Mouse (Mus musculus): Measurements from ENCODE around the gene Bnc2.

Bnc2 gene

DNA sequence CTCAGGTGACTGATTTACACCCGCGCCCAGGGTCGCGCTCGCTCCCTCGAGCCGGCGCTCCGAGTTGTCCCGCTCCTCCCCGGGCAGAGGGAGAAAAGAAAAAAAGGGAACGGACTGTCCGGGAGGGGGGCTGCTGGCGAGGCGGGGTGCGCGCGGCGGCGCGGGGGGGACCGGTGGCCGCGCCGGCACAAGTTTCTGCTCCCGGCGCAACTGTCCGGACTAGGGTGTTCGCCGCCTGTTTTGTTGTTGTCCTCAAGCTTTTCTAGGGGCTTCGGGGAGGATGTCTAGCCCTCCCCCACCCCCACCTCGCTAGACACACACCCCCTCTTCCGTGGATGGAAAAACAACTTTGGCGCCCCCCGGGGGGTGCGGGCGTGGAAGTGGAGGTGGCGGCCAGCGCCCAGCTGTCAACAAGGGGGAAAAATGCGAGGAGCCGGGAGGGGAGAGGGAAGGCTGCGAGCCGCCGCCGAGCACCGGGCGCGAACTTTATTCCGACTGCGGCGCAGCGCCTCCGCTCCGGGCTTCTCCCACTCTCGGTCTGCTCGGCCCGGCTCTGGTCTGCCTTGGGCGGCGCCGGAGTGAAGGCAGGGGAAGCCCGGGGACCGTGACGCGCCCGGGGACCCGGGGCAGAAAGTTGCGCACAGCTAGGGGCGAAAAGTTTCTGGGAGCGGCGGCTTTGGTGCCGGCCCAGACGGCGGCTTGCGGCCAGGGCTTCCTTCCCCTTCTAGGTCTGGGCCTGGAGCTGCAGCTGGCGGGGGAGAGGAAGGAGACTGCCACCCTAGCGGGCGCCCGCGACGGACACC is at the start of gene Bnc2:
Gene Bnc2, minus strand, starts transcription at position 105 of the 803 bp plus-strand sequence.
- DNase-seq (ENCODE audit: low spot score in 2 of 2), result peak in 1 of 2 experiments; percentile 9

DNA sequence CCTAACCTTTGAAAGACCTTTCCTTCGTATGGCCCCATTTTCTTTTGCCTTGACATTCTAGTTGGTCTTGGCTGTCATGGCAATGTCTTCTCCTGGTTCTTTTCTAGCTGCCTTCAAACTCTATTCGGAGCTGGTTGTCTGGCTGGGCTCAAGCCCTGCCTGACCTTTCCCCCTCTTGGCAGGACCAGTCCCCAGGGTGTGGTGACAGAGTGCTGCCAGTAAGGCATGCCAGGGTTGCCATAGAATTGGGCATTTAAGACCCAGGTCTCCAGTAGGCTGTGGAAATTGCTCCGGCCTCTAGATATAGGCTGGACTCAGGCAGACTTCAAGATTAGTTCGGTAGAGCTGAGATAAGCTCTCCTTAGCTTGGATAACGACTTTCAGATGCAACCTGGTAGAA is 32.9 kb upstream of the Bnc2 start:
- no peak for DNase-seq (ENCODE audit: low spot score in 2 of 2)

DNA sequence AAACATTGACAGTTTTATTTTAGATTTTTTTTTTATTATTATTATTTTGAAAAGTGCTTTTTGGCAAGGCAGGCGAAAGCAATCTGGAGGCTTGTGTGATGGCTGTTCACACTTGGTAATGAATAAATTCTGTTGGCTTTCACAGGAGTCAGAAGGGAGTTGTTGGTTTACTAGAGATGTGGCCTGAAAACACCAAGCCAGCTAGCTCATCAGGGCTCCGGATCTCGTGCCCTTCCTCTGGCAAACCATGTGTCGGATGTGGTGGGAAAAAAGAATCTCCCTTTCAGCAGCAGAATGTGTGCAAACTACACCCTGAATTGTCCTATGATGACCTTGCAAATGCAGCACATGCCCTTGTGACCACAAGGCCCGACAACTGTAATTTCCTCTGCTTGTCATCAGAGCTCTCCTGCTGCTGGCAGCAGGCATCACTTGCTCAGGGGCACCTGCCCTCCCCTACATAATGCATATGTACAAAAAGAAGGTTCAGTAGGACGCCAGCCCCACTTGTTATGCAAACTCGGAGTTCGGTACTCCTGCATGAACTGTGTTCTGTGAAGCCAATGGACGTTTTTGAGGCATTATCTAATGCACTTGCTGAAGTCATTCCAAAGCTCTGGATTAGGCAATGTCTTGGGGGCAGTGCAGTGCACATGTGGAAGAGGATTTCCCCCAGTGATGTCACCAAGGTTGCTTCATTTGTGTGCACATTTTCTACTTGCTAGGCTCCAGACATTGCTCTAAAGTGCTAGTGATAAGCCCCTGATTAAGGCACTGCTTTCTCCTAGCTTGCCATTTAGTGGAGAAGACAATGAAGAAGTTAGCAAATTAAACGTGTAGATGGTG is 10.7 kb upstream of the Bnc2 start:
- DNase-seq (ENCODE audit: low spot score in 2 of 2), result no peak

DNA sequence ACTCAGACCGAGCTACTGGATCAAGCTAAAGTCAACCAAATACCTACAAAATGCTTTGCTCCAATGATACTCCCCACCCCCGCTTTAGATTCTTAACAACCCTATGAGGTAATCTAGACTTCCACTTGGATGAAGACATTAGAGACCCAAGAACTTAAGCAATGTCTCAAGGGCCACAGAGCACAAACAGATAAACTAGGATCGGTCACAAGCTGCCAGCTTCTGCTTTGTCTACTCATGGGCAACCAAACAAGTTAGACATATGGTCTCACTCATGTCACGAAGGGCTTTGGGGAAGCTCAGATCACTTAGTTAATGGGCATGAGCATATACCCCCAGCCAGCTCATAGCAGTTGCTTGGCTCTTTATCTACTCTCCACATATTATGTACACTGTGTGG is 9.9 kb upstream of the Bnc2 start:
- DNase-seq (ENCODE audit: low spot score in 2 of 2), result no peak

DNA sequence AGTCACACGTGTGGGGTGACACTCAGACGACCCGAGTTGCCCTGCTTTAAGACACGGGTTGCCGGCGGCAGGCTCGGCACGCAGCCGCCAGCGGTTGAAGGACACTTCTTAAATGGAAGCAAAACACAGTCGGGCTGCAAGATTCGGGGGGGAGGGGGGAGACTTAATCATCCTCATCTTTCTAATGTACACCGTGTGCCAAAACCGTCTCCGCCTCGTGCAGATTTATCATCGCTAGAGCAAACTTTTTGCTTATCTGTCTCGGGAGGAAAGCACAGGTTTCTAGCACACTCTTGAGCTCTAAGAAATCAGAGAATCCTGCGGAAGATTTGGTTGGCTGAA is 870 bp upstream of the Bnc2 start:
- DNase-seq (ENCODE audit: low spot score in 2 of 2), result no peak

DNA sequence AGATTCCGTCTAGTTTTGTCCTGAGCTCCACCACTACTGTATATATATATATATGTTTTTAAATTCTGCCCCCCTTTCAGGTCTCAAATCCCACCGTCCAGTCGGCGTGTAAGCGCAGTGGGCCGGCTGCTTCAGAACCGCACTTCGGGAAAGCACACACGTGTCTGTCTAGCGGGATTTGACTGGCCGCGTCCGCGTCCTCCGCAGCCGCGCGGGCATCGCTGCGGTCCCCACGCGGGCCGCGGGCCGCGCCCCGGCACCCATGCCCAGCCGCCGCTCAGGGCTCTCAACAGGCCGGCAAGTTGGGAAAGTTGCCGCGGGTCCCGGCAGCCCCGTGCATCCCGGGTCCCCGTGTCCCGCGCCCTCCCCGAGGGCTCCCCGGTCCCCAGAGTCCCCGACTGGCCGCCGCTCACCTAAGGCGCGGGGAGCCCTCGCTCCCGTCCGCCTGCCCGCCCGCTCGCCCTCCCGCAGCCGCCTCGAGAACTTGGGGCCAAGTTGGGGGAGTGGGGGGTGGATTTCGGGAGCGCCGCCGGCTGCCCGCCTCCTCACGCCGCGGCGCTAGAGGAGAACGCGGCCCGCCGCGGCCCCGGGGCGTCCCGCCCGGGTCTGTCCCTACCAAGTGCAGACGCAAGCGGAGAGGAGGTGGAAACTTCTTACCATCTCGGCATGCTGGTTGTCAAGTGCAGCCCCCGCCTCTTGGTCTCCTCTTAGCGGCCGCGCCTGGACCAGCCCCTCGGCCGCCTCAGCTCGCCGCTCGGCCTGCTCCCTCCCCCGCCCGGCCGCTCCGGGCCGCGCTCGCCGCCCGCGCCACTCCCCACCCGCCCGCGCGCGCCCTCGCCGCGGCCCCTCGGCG is 531 bp downstream of the Bnc2 start:
- DNase-seq (ENCODE audit: low spot score in 2 of 2), result peak in 1 of 2 experiments; percentile 9

DNA sequence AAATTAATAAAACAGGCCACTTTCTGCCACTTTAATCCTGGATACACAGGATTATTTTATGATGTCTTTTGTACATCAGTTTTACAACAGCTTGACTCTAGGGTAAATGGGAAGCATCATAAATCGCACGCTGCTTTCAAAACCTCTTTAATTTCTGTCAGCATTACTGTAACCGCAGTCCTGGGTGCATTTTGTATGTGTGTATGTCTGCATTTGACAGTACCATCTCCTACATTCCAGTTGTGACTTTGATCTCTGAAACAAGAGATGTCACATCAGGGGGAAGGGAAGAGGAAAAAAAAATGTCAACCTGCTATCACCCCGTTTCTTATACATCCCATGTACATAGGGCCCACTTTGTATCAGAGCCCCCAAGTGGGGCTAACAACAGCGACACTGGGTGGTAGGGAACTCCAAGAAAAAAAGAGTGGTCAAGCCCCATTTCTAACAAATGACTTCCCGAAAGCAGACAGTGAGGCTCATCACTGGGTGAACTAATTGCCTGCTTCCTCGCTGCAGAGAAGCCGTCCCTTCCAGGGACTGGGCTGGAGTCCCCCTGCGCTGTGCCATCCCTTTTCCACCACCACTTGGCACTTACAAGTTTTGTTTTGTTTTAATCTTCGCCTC is 1.3 kb downstream of the Bnc2 start:
- DNase-seq (ENCODE audit: low spot score in 2 of 2), result no peak

DNA sequence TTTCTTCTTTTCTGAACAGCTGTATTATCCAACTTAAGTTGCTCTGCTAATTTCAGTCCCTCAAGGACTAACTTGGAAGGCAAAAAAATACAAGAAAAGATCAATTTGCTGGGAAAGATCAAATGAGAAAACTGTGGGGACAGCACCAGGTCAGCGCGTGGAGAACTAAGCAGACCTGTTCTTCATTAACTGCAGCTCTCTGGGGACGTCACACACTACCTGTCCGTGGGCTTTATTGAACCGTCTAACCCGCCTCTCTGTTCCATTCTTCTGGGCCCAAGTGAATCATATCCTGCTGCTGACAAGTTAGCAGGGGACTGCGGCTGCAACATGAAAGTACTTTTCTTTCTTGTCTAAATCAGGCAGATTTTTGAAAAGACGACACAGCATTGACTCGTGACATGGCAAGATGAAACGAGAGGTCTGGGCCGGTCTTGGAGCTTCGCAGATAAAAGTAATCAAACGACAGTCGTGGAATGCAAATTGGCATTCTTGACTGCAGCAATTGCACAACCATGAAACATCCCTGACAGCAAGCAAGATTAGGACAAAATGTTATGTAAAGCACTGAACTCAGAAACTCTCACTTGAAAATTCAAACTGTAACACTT is 2.8 kb downstream of the Bnc2 start:
- DNase-seq (ENCODE audit: low spot score in 2 of 2), result no peak

DNA sequence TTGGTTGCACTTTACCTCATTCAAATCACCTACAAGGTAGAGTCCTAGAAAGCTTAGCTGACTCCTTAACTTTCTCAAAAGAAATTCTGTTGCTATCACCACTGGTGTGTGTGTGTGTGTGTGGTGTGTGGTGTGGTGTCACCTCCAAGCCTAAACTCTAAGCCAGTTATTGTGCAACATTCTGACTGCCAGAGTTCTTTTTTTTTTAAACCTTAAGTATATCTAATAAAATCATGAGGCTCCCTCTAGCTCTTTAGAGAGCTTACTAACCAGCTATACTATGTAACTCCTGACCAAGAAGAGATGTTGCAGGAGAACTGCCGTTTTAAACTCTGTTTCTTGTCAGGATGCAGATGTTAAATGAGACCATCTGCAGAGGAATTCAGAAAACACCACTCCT is 4.1 kb downstream of the Bnc2 start:
- DNase-seq (ENCODE audit: low spot score in 2 of 2), result no peak

DNA sequence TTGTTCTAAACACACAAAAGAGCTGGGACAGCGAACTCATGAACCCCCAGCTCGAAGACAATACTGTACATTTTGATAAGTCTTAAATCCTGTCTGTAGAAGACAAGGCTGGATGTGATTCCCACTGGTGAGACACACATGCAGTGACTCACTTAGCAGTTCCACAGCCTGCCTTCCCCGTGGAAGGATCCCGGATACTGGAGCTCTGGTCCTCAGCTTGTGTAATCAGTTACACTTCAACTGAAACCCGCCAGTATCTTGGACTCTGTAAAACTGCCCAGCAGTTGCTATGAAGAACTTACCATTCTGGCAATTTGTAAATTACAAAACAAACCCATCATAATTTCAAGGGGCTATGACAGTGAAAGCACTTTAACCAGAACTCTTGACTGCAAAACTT is 5.4 kb downstream of the Bnc2 start:
- no peak for DNase-seq (ENCODE audit: low spot score in 2 of 2)

DNA sequence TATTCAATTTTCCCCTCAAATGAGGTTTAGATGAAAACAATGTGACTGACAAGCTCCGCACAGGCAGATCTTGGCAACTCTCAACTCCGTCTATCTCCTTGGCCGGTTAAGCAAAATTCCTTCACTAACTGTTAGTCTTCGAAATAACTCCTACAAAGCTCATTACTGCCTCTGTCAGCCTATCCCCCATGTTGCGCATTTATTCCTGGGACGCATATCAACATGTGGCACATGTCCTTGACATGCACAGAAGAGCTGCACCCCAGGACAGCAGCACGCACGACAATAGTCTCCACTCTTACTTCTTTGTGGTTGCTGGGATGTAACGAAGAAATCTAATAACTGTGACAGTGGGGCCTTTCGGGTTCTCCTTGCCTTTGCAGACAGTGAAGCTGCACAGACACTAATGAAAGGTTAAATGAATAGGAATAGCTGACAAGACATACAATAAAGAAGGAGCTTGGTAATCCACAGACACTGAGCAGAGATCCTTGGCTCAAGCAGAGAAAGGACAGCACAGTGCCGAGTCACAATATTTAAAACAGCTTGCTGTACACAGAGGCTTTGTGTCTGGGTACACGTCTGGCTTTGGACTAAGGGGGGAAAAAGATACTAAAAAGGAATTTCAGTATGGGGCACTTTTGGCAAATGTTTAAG is 6.0 kb downstream of the Bnc2 start:
- no peak for DNase-seq (ENCODE audit: low spot score in 2 of 2)

DNA sequence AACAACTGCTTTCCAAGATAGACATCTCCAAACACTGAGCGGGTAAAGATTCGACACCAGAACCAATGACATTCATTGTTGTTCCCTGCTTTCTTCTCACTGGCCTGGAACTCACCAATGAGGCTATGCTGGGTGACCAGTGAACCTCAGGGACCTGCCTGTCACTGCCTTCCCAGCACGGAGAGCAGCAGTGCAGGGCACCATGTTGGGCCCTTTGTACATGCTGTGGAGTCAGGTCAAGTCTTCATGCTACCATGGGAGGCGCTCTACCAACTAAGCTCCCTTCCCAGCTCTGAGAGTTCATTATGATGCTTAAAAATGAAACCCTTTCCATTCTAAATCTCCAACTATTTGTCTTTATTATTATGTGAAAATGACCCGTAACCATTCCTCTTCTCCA is 6.8 kb downstream of the Bnc2 start:
- no peak for DNase-seq (ENCODE audit: low spot score in 2 of 2)

DNA sequence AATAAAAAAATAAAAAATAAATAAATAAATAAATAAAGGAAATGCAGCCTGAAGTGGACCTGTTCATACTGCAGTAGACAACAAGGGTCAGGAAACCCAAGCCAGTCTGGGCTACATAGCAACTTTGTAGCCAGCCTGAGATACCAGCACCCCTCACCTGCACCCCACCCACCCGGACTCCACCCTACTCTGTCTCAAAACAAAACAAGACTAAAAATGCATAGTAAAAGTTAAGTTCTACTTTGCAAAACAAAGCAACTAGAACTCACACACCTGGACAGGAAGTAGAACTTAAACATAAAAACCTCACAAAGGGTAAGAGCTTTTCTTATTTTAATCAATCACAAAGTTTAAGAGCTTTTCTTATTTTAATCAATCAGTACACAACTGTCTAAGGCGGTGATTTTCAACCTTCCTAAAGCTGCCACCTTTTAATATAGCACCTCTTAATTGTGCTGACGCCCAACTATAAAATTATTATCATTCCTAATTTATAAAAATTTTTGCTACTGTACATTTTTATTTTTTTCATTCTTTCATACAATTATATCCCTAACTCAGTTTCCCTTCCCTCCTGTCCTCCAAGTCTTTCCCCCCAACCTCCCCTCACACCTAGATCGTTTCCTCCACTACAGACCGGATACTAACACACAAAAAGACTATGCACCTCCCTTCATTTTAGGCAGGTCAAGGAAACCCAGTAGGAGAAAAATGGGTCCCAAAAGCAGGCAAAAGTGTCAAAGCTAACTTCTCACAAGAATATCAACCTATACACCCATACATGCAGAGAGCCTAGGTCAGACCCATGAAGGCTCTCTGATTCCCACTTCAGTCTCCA is 12.6 kb downstream of the Bnc2 start:
- DNase-seq (ENCODE audit: low spot score in 2 of 2), result no peak

DNA sequence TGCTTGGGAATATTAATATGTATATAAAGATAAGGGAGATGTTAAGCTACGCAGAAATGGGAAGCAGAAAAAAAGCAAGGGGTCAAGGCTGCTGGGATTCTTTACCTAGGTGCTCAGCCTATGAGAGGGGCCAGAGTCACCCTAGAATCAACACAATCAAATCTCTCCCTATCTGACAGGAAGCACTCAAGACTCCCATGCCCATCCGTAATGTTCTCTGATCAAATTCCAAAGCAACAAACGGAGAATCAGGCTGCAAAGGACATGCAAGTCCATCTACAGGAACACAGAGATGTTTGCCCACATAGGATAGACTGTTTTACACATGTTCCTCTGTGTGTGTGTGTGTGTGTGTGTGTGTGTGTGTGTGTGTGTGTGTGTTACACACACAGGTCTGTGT is 13.7 kb downstream of the Bnc2 start:
- DNase-seq (ENCODE audit: low spot score in 2 of 2), result no peak

DNA sequence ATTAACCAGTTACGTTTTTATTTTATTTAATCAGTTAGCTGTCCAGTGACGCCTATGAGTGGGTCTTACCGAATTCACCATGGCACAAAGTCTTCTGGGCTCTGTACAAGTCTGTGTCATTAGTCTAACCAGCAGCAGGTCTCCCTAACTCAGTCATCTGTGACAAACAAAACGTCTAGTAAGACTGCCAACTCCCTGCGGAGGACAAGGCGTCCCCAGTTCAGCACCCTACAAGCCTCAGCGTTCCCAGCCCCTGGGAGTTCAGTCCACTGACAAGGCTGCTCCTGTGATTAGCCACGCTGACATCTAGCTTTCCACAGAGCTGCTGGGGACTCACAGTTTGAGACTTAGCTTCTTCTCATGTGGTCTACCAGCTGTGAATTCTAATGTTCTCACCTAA is 23.3 kb downstream of the Bnc2 start:
- DNase-seq (ENCODE audit: low spot score in 2 of 2), result no peak

DNA sequence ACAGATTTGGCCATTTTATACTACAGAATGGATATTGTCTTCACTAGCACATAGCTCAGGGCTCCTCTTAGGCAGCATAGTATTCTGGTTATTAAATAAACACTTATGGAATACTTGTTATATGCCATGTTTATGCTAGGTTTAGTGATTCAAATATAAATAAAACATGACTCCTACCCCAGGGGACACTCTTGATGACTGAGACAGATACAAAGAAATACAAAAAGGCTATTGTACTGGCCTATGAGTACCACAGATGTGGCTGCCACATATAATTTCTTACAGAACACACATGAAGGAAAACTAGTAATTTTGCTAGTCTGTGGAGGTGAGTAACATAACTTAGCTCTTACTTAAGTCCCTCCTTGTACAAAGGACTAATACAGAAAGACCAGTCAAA is 28.5 kb downstream of the Bnc2 start:
- DNase-seq (ENCODE audit: low spot score in 2 of 2), result no peak

DNA sequence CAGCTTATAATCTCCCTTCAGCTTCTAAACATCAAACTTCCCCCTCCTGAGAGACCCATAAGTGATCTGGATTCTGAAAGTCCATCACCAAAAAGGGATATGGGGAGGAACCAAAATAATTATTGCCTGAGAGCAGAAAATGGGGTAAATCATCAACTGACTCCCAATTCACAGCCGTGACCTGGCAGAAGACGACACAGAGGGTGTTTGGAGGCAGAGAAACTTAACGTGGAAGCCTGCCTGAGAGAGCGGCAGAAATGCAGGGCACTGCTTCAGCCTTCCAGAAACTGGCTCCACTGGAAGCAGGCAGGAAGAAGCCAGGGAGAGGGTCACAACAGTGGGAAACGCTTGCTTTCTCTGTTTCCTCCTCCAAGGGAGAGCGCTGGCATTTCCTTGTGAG is 35.9 kb downstream of the Bnc2 start:
- DNase-seq (ENCODE audit: low spot score in 2 of 2), result no peak

DNA sequence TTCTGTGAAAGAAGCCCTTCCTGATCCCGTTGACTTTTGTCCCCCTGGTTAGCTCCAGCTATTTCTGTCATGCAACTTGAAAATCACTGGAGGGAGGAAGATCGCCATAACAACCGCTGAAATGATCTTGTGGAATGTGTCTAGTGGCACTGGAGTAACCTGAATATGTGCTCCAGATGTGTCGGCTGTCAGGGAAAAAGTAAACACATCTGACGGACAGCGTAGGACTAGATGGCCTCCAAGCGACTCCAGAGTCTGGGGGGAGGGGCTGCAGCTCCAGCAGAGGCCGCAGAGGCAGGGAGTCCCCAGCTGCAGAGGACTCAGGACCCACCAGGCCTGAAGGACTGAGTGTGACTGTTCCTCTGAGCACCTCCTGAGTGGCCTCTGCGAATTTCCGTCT is 37.4 kb downstream of the Bnc2 start:
- DNase-seq (ENCODE audit: low spot score in 2 of 2), result no peak

DNA sequence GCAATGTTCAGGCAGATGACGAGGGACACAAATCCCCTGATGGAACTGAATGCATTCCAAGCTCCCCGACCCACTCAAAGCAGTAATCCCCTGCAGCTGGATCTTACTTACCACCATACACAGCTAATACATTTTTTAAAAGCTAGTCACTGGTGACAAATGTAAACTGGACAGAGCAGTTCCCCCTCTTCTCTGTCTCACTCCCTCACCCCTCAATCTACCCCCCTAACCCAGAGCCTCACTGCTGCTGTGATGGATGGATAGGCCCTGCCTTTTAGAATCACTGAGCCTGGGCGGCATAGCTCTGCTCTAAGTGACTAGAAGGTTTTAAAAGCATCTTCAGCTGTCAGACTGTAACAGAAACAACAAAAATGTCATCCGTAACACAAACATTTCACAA is 40.3 kb downstream of the Bnc2 start:
- no peak for DNase-seq (ENCODE audit: low spot score in 2 of 2)

DNA sequence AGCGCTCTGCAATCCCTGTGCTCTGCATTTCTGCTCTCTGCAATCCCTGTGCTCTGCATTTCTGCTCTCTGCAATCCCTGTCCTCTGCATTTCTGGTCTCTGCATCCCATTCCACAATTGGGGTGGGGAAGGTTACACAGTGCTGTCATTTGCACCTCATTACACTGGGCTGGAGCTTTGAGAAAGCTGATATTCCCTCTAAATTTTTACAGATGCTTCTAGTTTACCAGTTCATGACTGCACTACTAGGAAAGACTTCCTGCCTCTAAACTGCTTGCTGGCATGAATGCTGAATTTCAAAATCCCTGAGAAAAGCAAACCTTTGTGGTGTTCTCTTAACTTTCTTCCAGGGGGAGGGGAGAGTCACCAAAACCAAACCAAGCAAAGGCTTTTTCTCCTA is 41.1 kb downstream of the Bnc2 start:
- no peak for DNase-seq (ENCODE audit: low spot score in 2 of 2)
